Mouse (Mus musculus) urinary bladder, adult 18-20 months (tissue): Measurements from ENCODE around the gene Clca3a2.
"Not testable (repeated sequence)": the region's sequence is repeated elsewhere in the genome, so short reads cannot be mapped to it uniquely, and the experiment has no call there.

ENCODE experiments used
- DNase-seq, 2 experiments: peaks; one replicate each; pipeline ENCODE4 v3.0.0; 2022; ENCODE audit warnings: low spot score in 2 of 2, mixed read lengths in 2 of 2

The Clca3a2 gene

DNA sequence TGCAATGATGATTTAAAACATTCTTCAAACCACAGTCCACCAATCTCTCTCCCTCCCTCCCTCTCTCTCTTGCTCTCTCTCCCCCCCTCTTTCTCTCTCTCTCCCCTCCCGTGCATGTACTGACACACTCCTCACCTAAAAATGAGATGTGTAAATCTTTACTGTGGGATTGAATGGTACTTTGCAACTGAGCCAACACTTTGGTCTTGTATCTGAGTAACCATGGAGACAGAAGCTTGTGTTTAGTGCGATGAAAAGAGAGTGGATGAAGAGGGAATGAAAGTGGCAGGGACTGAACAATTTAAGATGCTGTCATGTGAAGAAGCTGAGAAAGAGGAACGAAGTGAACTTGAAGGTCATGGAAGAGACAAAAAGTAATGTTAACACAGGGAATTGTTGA, 71.6 kb downstream of the Clca3a2 start:
- not testable (repeated sequence) for DNase-seq
